Mouse (Mus musculus) limb, embryonic 14.5 days (tissue): ENCODE measurements around the gene Car12. TPM values are rescaled to one million over a fixed set of nuclear protein-coding genes. Genes with fewer than 3 reads are reported as not detected.
A peak's percentile ranks its signal among the peaks of the same experiment; 100 is the strongest.

Experiments
- ATAC-seq: fragments of 200-750 bp; cut with Nextera tagmentation; 2 replicates; pipeline ENCODE4 v1.8.0; 2017; ENCODE audit warnings: low read depth, moderate number of reproducible peaks, moderate TSS enrichment; ENCODE audit not compliant: low FRiP score
- DNase-seq: peaks from one replicate; pipeline ENCODE4 v3.0.0-alpha.2; 2015; ENCODE audit warnings: low spot score
- H3K27ac ChIP-seq: fragments of 300-500 bp; sonication (generic); replicated peaks from 2 replicates; pipeline ENCODE4 v1.5.1; 2014; ENCODE audit warnings: low read depth, mild to moderate bottlenecking, low read length, moderate library complexity, mixed read lengths
- H3K27me3 ChIP-seq: fragments of 300-500 bp; sonication (generic); 2 replicates; pipeline ENCODE4 v1.6.1; 2014; ENCODE audit warnings: low read length, mixed read lengths; ENCODE audit not compliant: control insufficient read depth, insufficient read depth
- H3K36me3 ChIP-seq: fragments of 300-500 bp; sonication (generic); 2 replicates; pipeline ENCODE4 v1.6.1; 2014; ENCODE audit warnings: mild to moderate bottlenecking, low read length, moderate library complexity, mixed read lengths; ENCODE audit not compliant: control insufficient read depth, insufficient read depth
- H3K4me1 ChIP-seq: fragments of 300-500 bp; sonication (generic); 2 replicates; pipeline ENCODE4 v1.6.1; 2014; ENCODE audit warnings: antibody characterized with exemption, low read length, mixed read lengths; ENCODE audit not compliant: control insufficient read depth, insufficient read depth
- H3K4me2 ChIP-seq: fragments of 300-500 bp; sonication (generic); replicated peaks from 2 replicates; pipeline ENCODE4 v1.6.1; 2014; ENCODE audit warnings: low read depth, mild to moderate bottlenecking, low read length, moderate library complexity; ENCODE audit not compliant: severe bottlenecking
- H3K4me3 ChIP-seq: fragments of 300-500 bp; sonication (generic); replicated peaks from 2 replicates; pipeline ENCODE4 v1.5.1; 2014; ENCODE audit warnings: low read length
- H3K9ac ChIP-seq: fragments of 300-500 bp; sonication (generic); 2 replicates; pipeline ENCODE4 v1.6.1; 2014; ENCODE audit warnings: mild to moderate bottlenecking, low read depth, low read length, moderate library complexity; ENCODE audit not compliant: severe bottlenecking
- H3K9me3 ChIP-seq: fragments of 300-500 bp; sonication (generic); 2 replicates; pipeline ENCODE4 v1.6.1; 2016; ENCODE audit warnings: low read length; ENCODE audit not compliant: control insufficient read depth
- POLR2A ChIP-seq: fragments of 200-500 bp; IDR thresholded peaks from 2 replicates; pipeline ENCODE4 v1.8.0; 2012; ENCODE audit warnings: inconsistent platforms, mild to moderate bottlenecking, moderate library complexity, borderline replicate concordance; ENCODE audit not compliant: insufficient read depth, insufficient read length; ENCODE audit errors: extremely low read depth
- WGBS: fragments of 180-500 bp; shearing (Covaris S2); extraction: QIAGEN DNeasy Blood & Tissue Kit; methylation state at CpG from one replicate; pipeline ENCODE4 v1.1.7; 2014; 5-methylcytosine and 5-hydroxymethylcytosine counted together
- polyA plus RNA-seq, 2 experiments: library from polyadenylated mRNA; depleted of rRNA in 1 of 2; stranded (reverse) in 1 of 2; unstranded in 1 of 2; fragments of >200 nt; fragmentation: Nextera tagmentation in 1 of 2; extraction: Ambion mirVana in 1 of 2; gene quantifications; 2 replicates each; pipeline versions ENCODE4 v1.2.1 to v1.2.3; 2012 to 2014

Gene Car12
- polyA plus RNA-seq, 2 experiments = 17.8 to 36.5 TPM

- TF ChIP-seq POLR2A = no peak
- Histone ChIP-seq H3K36me3 (no peaks in the 10 kb centered on the region), H3K9ac (no peak overlapping the region), H3K9me3 (no peaks in the 10 kb centered on the region), H3K4me2 (no peak overlapping the region), H3K27ac (no peak overlapping the region), H3K4me1 (peaks cover 25% of the 10 kb centered on the region), H3K4me3 (no peak overlapping the region), H3K27me3 (no peaks in the 10 kb centered on the region)
- no peak for ATAC-seq
- DNase-seq = no peak
These were observed 8.1 kb upstream of the Car12 start for GRCm38 (mm10) chr9:66705354-66705753.

GRCm38 (mm10) chr9:66705766-66706165 lies 7.7 kb upstream of the Car12 start:
- ATAC-seq (no peak), DNase-seq (peak; percentile 53)
- H3K9me3 ChIP-seq = no peaks in the 10 kb centered on the region
- peaks cover 25% of the 10 kb centered on the region for H3K4me1 ChIP-seq
- H3K27me3 ChIP-seq = no peaks in the 10 kb centered on the region
- H3K4me3 ChIP-seq = no peak overlapping the region
- no peak overlapping the region for H3K9ac ChIP-seq
- no peak overlapping the region for H3K27ac ChIP-seq
- no peak for TF ChIP-seq POLR2A
- no peaks in the 10 kb centered on the region for H3K36me3 ChIP-seq
- WGBS = 69% methylated on average over 2 of the region's 2 CpGs
- H3K4me2 ChIP-seq = no peak overlapping the region

GRCm38 (mm10) chr9:66708054-66708772 lies 5.3 kb upstream of the Car12 start:
- DNase-seq (no peak), ATAC-seq (peak; percentile 35; the same call in 1 of the 2 replicates)
- TF ChIP-seq POLR2A = no peak
- Histone ChIP-seq H3K4me3 (no peak overlapping the region), H3K27me3 (no peaks in the 10 kb centered on the region), H3K4me2 (no peak overlapping the region), H3K36me3 (no peaks in the 10 kb centered on the region), H3K9ac (peak overlapping the region; percentile 28; the same call in 1 of the 2 replicates), H3K27ac (peak overlapping the region; percentile 63), H3K4me1 (peaks cover 25% of the 10 kb centered on the region), H3K9me3 (no peaks in the 10 kb centered on the region)
- WGBS = 42% methylated on average over 11 of the region's 11 CpGs

- Histone ChIP-seq H3K27ac (peak overlapping the region; percentile 63; the same call in 1 of the 2 replicates), H3K4me1 (peaks cover 29% of the 10 kb centered on the region), H3K4me2 (no peak overlapping the region; the same call in 1 of the 2 replicates), H3K9me3 (no peaks in the 10 kb centered on the region), H3K9ac (peak overlapping the region; percentile 28; the same call in 1 of the 2 replicates), H3K36me3 (no peaks in the 10 kb centered on the region), H3K4me3 (no peak overlapping the region), H3K27me3 (no peaks in the 10 kb centered on the region)
- ATAC-seq (peak; percentile 48; the same call in 1 of the 2 replicates), DNase-seq (peak; percentile 42)
- no peak for TF ChIP-seq POLR2A
- 32% methylated on average over 12 of the region's 12 CpGs for WGBS
These were observed 4.5 kb upstream of the Car12 start for GRCm38 (mm10) chr9:66708816-66709555.

- Histone ChIP-seq H3K4me3 (no peak overlapping the region), H3K4me2 (no peak overlapping the region), H3K4me1 (peaks cover 41% of the 10 kb centered on the region), H3K9me3 (no peaks in the 10 kb centered on the region), H3K27ac (no peak overlapping the region), H3K9ac (no peak overlapping the region), H3K27me3 (no peaks in the 10 kb centered on the region), H3K36me3 (no peaks in the 10 kb centered on the region)
- 75% methylated on average over 6 of the region's 6 CpGs for WGBS
- DNase-seq = no peak
- TF ChIP-seq POLR2A = no peak
- ATAC-seq = no peak
These were observed 2.9 kb upstream of the Car12 start for GRCm38 (mm10) chr9:66710626-66711025.
